Mouse (Mus musculus) lung, adult 2 months (tissue): ENCODE data around the gene Rbfox3.

Experiments used
- CTCF ChIP-seq: fragments of 200-500 bp; IDR thresholded peaks from 2 replicates; pipeline ENCODE4 v1.5.1; 2011; ENCODE audit warnings: mild to moderate bottlenecking, low read length, control low read depth; ENCODE audit not compliant: insufficient read depth
- POLR2A ChIP-seq: fragments of 200-500 bp; IDR thresholded peaks from 2 replicates; pipeline ENCODE4 v1.6.1; 2011; ENCODE audit warnings: low read depth, mild to moderate bottlenecking, control low read depth, low read length, borderline replicate concordance; ENCODE audit errors: extremely low read depth

GRCm38 (mm10) chr11:118469509-118470160 lies 441.8 kb downstream of the Rbfox3 start:
- no peak for TF ChIP-seq CTCF
- TF ChIP-seq POLR2A: no peak
